Mouse (Mus musculus): ENCODE data around the gene Doxl2. TPM values are rescaled to one million over a fixed set of nuclear protein-coding genes. Genes with fewer than 3 reads are reported as not detected.

Doxl2 gene
- polyA plus RNA-seq, 1 experiment, result not detected

DNA sequence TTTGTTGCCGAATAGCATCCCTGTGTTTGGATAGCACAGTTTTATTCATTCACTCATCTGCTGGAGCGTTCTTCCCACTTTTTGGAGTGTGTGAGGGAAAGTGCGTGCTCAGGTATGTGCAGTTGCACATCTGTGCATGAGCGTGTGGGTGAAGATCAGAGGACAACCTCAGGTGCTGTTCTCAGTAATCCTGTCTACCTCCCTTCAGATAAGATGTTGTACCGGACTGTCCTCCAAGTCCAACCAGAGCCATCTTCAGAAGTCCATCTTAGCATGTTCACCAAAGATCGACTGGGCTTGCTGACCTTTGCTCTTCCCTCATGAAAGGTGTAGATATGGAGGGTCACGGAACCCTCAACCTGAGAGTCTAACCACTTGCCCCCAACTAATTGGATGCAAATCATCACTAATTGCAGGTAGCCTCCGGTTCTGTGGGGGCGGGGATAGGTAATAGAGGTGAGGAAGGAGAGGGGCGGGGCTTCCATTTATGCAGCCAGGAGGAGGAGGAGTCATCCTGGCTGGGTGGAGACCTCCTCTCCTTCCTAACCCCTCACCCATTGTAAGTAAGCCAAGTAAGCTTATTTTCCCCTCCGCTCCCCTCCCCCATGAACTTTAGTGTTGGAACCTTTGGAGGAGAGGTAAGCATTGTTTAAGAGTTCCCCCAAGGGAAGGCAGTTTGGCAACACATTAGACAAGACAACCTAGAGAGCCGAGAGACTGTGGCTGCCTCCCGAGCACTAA lies 33.8 kb downstream of the Doxl2 start:
- Histone ChIP-seq H3K27ac (ENCODE audit: insufficient read depth, low read length) (no peak overlapping the region), H3K4me3 (ENCODE audit: insufficient read depth, low read length) (peak overlapping the region; percentile 35), H3K4me1 (ENCODE audit: control insufficient read depth, insufficient read depth, low read length) (no peaks in the 10 kb centered on the region)
- TF ChIP-seq CTCF (IDR thresholded peaks at IDR 0.05; ENCODE audit: borderline replicate concordance, insufficient read depth, low read length), result no peak
- no peak for TF ChIP-seq POLR2A (IDR thresholded peaks at IDR 0.05; ENCODE audit: low read depth, low read length)

DNA sequence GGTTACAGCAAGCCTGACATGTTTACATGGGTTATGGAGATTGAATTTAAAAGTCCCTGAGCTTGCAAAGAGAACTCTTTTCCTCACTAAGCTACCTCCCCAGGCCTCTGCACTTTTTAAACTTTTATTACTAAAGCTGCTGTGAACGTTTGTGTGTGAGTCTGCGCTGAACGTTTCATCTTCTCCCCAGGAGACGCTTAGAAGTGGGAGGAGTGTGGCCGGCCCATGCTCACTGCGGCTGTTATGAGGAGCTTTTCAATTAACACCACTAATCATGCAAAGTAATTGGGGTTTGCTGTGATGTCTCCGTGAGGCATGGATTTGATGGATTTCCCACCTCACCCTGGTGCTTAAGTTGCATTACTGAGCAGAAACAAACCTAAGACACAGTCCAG lies 34.4 kb downstream of the Doxl2 start:
- no peak overlapping the region for H3K4me3 ChIP-seq (ENCODE audit: insufficient read depth, low read length)
- H3K27ac ChIP-seq (ENCODE audit: insufficient read depth, low read length), result no peak overlapping the region
- no peaks in the 10 kb centered on the region for H3K4me1 ChIP-seq (ENCODE audit: control insufficient read depth, insufficient read depth, low read length)
- no peak for TF ChIP-seq CTCF (IDR thresholded peaks at IDR 0.05; ENCODE audit: borderline replicate concordance, insufficient read depth, low read length)
- TF ChIP-seq POLR2A (IDR thresholded peaks at IDR 0.05; ENCODE audit: low read depth, low read length), result no peak

DNA sequence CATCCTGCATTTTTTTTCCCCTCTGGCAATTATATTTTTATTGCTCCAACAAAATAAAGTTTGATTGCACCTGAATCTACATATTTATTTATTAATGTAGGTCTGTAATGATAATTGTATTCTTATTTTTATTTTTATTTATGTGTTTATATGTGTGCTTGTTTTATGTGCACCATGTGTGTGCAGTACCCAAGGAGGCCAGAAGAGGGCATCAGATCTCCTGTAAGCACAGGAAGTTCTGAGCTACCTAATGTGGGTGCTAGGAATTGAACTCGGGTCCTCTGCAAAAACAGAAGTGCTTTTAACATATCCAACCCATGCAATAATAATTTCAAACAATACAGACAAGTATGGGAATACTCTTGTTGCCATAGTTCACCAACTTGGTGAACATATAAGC lies 34.9 kb downstream of the Doxl2 start:
- no peaks in the 10 kb centered on the region for H3K4me1 ChIP-seq (ENCODE audit: control insufficient read depth, insufficient read depth, low read length)
- H3K4me3 ChIP-seq (ENCODE audit: insufficient read depth, low read length), result no peak overlapping the region
- no peak overlapping the region for H3K27ac ChIP-seq (ENCODE audit: insufficient read depth, low read length)
- TF ChIP-seq CTCF (IDR thresholded peaks at IDR 0.05; ENCODE audit: borderline replicate concordance, insufficient read depth, low read length), result no peak
- no peak for TF ChIP-seq POLR2A (IDR thresholded peaks at IDR 0.05; ENCODE audit: low read depth, low read length)

DNA sequence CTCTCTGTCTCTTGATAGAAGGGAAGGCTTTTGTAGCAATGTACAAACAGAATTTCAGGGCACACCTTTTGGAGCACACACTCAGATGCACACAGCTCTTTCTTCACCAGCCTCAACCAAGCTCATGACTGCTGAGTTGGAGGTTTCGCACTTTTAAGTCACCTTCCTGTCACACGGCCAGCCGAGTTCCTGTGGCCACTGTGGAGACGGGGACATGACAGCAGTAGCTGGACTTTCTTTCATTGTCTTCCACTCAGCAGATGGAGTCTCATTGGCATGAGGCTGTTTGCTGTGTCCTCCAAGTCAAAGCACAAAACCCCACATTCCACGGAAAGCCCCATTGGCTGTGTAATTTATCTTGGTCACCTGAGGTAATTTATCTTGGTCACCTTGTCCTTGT lies 36.4 kb downstream of the Doxl2 start:
- no peak for TF ChIP-seq POLR2A (IDR thresholded peaks at IDR 0.05; ENCODE audit: low read depth, low read length)
- no peak for TF ChIP-seq CTCF (IDR thresholded peaks at IDR 0.05; ENCODE audit: borderline replicate concordance, insufficient read depth, low read length)
- Histone ChIP-seq H3K4me1 (ENCODE audit: control insufficient read depth, insufficient read depth, low read length) (no peaks in the 10 kb centered on the region), H3K27ac (ENCODE audit: insufficient read depth, low read length) (no peak overlapping the region), H3K4me3 (ENCODE audit: insufficient read depth, low read length) (no peak overlapping the region)

DNA sequence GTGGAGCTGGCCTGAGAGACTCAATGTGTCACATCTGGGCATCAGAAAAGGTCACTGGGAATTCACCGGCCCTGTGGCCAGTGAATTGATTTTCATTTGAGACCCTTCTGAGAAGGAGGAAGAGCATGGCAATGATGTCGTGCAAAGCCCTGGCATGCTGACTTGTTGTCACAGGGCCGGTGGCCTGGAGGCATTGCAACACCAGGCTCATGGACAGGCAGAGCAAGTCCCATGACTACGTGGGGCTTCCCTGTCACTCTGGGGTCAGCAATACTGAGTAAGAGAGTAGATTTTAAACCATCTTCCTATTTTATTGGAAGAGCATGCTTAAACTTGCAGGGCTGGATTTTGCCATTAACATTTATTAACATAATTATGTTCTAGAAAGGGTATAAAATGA lies 38.3 kb downstream of the Doxl2 start:
- H3K4me3 ChIP-seq (ENCODE audit: insufficient read depth, low read length), result no peak overlapping the region
- no peaks in the 10 kb centered on the region for H3K4me1 ChIP-seq (ENCODE audit: control insufficient read depth, insufficient read depth, low read length)
- TF ChIP-seq CTCF (IDR thresholded peaks at IDR 0.05; ENCODE audit: borderline replicate concordance, insufficient read depth, low read length), result no peak
- TF ChIP-seq POLR2A (IDR thresholded peaks at IDR 0.05; ENCODE audit: low read depth, low read length), result no peak

DNA sequence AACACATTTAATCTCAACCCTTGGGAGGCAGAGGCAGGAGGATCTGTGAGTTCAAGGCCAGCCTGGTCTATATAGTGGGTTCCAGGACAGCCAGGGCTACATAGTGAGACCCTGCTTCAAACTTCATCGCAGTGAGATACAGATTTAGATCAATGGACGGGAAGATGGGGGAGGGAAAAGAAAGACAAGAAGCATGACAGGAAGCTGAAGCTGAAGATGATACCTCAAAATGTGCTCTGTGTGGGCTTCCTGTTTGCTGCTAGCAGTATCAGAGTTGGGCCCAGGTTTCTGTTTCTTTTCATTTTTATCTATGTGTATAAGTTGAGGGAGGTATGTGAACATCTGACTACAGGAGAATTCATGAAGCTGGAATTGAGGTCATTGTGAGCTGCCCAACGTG lies 38.7 kb downstream of the Doxl2 start:
- no peak overlapping the region for H3K4me3 ChIP-seq (ENCODE audit: insufficient read depth, low read length)
- TF ChIP-seq CTCF (IDR thresholded peaks at IDR 0.05; ENCODE audit: borderline replicate concordance, insufficient read depth, low read length) (no peak), POLR2A (IDR thresholded peaks at IDR 0.05; ENCODE audit: low read depth, low read length) (no peak)
- H3K27ac ChIP-seq (ENCODE audit: insufficient read depth, low read length), result no peak overlapping the region
- H3K4me1 ChIP-seq (ENCODE audit: control insufficient read depth, insufficient read depth, low read length), result no peaks in the 10 kb centered on the region

More for the DNA sequence above, 38.3 kb downstream of the Doxl2 start:
- H3K27ac ChIP-seq (ENCODE audit: insufficient read depth, low read length), result no peak overlapping the region

DNA sequence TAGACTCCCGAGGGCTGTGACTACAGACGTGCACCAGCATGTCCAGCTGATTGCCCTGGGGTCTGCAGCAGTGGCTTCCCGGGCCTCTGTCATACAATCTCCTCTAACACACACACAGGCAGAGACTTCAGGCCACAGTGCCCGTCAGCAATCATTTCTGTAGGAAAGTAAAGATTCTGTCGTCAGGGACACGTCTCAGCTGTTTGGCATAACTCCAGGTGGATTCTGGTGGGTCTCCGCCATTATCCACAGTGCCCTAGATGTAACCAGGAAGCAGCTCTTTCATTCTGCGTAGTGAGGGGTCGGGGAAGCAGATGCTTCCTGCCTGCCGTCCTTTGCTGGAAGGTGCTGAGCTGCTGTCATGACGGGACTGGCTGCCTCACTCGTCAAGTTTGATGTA lies 42.4 kb downstream of the Doxl2 start:
- Histone ChIP-seq H3K4me1 (ENCODE audit: control insufficient read depth, insufficient read depth, low read length) (no peaks in the 10 kb centered on the region), H3K4me3 (ENCODE audit: insufficient read depth, low read length) (no peak overlapping the region), H3K27ac (ENCODE audit: insufficient read depth, low read length) (no peak overlapping the region)
- TF ChIP-seq CTCF (IDR thresholded peaks at IDR 0.05; ENCODE audit: borderline replicate concordance, insufficient read depth, low read length) (no peak), POLR2A (IDR thresholded peaks at IDR 0.05; ENCODE audit: low read depth, low read length) (no peak)

DNA sequence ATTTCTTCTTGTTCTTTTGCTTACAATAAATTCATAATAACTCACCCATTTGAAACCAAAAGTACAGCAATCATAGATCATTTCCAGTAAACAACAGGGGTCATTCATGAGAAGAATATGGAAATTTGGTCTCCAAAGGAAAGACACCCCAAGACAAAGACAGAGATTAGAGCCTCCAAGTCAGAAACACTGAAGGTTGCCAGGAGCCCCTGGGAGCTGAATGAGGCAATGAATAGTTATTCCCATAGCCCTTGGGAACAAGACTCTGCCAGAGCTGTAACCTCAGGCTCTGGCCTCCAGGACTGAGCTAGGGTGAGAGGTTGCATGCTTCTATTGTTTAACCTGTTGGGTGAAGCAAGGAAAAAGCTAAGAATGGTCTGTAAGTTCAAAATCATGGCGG lies 44.6 kb downstream of the Doxl2 start:
- H3K4me1 ChIP-seq (ENCODE audit: control insufficient read depth, insufficient read depth, low read length), result no peaks in the 10 kb centered on the region
- no peak overlapping the region for H3K27ac ChIP-seq (ENCODE audit: insufficient read depth, low read length)
- no peak overlapping the region for H3K4me3 ChIP-seq (ENCODE audit: insufficient read depth, low read length)
- TF ChIP-seq CTCF (IDR thresholded peaks at IDR 0.05; ENCODE audit: borderline replicate concordance, insufficient read depth, low read length) (no peak), POLR2A (IDR thresholded peaks at IDR 0.05; ENCODE audit: low read depth, low read length) (no peak)

DNA sequence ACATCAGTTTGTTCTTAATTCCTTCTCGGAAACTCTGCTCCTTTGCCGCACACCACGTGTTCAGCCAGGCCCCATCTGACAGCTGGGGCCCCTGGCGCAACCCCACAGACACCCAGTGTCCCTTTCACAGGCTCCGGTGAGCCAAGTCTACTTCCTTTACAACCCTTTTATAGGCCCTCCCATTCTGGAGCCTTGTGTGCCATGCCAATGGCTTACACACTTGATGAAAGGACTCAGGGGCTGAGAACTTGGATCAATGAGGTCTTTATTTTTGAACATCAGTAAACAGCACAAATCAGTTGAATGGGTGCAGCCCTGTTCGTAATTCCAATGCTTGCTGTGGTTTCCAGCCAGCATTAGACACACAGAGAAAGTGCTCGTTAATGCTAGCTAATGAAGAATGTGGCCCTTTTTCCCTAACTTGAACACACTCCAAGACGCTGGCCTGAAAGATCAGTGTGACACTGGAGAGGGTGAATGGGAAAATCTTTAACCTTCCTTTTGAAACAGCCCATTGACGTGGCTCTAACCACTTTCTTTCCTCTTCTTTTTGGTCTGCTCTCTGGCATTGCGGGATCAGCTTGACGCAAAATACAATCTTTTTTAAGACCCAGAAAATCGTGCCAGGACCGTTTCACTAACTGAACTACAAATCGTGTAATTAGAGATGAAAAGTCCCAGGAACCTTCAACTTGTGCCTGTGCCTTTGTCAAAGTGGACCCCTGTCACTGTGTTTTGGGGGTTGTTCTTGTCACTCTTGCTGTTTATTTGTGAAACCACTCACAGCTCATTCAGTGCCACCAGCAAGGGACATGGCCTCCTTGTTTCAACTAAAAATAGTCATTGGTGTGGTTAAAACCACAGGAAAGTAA lies 46.6 kb downstream of the Doxl2 start:
- no peaks in the 10 kb centered on the region for H3K4me1 ChIP-seq (ENCODE audit: control insufficient read depth, insufficient read depth, low read length)
- H3K27ac ChIP-seq (ENCODE audit: insufficient read depth, low read length), result no peak overlapping the region
- no peak overlapping the region for H3K4me3 ChIP-seq (ENCODE audit: insufficient read depth, low read length)
- TF ChIP-seq CTCF (IDR thresholded peaks at IDR 0.05; ENCODE audit: borderline replicate concordance, insufficient read depth, low read length) (no peak), POLR2A (IDR thresholded peaks at IDR 0.05; ENCODE audit: low read depth, low read length) (no peak)

DNA sequence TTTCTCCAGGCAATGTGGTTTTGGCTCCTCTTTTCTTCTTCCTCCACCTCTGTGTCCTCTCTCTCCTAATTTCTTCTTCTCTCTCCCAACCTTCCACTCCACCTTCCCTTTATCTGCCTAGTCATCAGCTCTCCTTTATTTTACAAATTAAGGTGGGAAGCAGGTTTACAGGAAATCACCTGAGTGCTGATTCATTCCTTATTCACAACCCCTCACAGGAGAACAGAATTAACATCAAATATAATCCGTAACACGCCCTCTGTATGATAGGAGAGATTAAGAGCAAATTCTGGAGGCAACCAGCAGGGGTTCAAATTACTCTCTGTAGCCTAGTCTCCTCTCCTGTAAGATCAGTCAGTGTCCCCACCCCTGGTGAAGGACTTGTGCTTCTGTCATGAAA lies 47.6 kb downstream of the Doxl2 start:
- Histone ChIP-seq H3K4me1 (ENCODE audit: control insufficient read depth, insufficient read depth, low read length) (no peaks in the 10 kb centered on the region), H3K27ac (ENCODE audit: insufficient read depth, low read length) (no peak overlapping the region), H3K4me3 (ENCODE audit: insufficient read depth, low read length) (no peak overlapping the region)
- no peak for TF ChIP-seq CTCF (IDR thresholded peaks at IDR 0.05; ENCODE audit: borderline replicate concordance, insufficient read depth, low read length)
- no peak for TF ChIP-seq POLR2A (IDR thresholded peaks at IDR 0.05; ENCODE audit: low read depth, low read length)
